Comparison of ENCODE assay signal across 9 mouse cellular contexts in genomic region chr13:55471819-55472131, GRCm38 (mm10). TPM values are rescaled to one million over a fixed set of nuclear protein-coding genes. Genes with fewer than 3 reads are reported as not detected.
DNase-seq lines count a peak whose midpoint lies in the region; ATAC-seq and TF ChIP-seq lines count a peak whose summit lies in the region.
"Had no signal": no experiment of that assay in that cellular context is flagged by ENCODE, and none has a peak within 500 bp of the region (broad histone marks: within the 10 kb centered on the region; RNA-seq: fewer than 3 reads in every experiment).

No protein-coding gene starts in this region.

- no peaks in the 10 kb centered on the region for H3K4me1 ChIP-seq in kidney, adult 2 months (ENCODE audit: control insufficient read depth, insufficient read depth, low read length)
- peaks cover 23% of the 10 kb centered on the region for H3K4me1 ChIP-seq in G1E (ENCODE audit: insufficient read depth, low read depth, low read length)
- peaks cover 97% of the 10 kb centered on the region for H3K4me1 ChIP-seq in hindbrain, embryonic 10.5 days (replicated peaks)
- peaks cover 68% of the 10 kb centered on the region for H3K4me1 ChIP-seq in midbrain, embryonic 11.5 days (ENCODE audit: control insufficient read depth, insufficient read depth, low read length)

- H3K9me3 ChIP-seq in G1E (replicated peaks): peaks cover 8% of the 10 kb centered on the region
- no peaks in the 10 kb centered on the region for H3K9me3 ChIP-seq in hindbrain, embryonic 10.5 days
- H3K9me3 ChIP-seq in midbrain, embryonic 11.5 days (ENCODE audit: control insufficient read depth, low read length): no peaks in the 10 kb centered on the region

- H3K36me3 ChIP-seq in kidney, adult 2 months (ENCODE audit: control insufficient read depth, insufficient read depth, low read length): no peaks in the 10 kb centered on the region
- H3K36me3 ChIP-seq in G1E (replicated peaks): peaks cover 2% of the 10 kb centered on the region
- peaks cover 38% of the 10 kb centered on the region for H3K36me3 ChIP-seq in hindbrain, embryonic 10.5 days
- peaks cover 20% of the 10 kb centered on the region for H3K36me3 ChIP-seq in midbrain, embryonic 11.5 days (ENCODE audit: control insufficient read depth, insufficient read depth, low read length)

- peak overlapping the region; percentile 79 for H3K9ac ChIP-seq in midbrain, embryonic 11.5 days (ENCODE audit: low read length)

- under 1% methylated on average over 31 of the region's 31 CpGs for WGBS in kidney, adult 2 months
- under 1% methylated on average over 31 of the region's 31 CpGs for WGBS in hindbrain, embryonic 10.5 days
- WGBS in midbrain, embryonic 11.5 days: 1% methylated on average over 31 of the region's 31 CpGs

- H3K4me2 ChIP-seq in midbrain, embryonic 11.5 days: peak overlapping the region; percentile 100

- H3K27me3 ChIP-seq in kidney, adult 2 months (replicated peaks; ENCODE audit: control insufficient read depth, insufficient read depth, low read length): no peaks in the 10 kb centered on the region
- peaks cover 72% of the 10 kb centered on the region for H3K27me3 ChIP-seq in G1E (ENCODE audit: insufficient read depth, low read length)
- H3K27me3 ChIP-seq in hindbrain, embryonic 10.5 days (ENCODE audit: insufficient read depth, poor library complexity, severe bottlenecking): peaks cover 17% of the 10 kb centered on the region
- H3K27me3 ChIP-seq in midbrain, embryonic 11.5 days (ENCODE audit: control insufficient read depth, insufficient read depth, low read length): no peaks in the 10 kb centered on the region

- DNase-seq in kidney, adult 2 months: no peak
- DNase-seq in kidney, adult 8-10 months: no peak
- DNase-seq in G1E (ENCODE audit: low spot score): no peak
- no peak for DNase-seq in hindbrain, embryonic 10.5 days (ENCODE audit: low spot score)
- no peak for DNase-seq in midbrain, embryonic 11.5 days (ENCODE audit: low spot score, missing footprints)
- DNase-seq in c-Kit-positive CD71-positive TER-119-positive erythroid progenitor cells, embryonic 14.5 days (ENCODE audit: low spot score): no peak
- no peak for DNase-seq in thymus, postnatal 0 days (ENCODE audit: low spot score)
- DNase-seq in adrenal gland, postnatal 10 days: no peak

- TF ChIP-seq CTCF in kidney, adult 2 months (conservative IDR thresholded peaks at IDR 0.05; ENCODE audit: insufficient read depth, insufficient read length, low read depth, low read length): no peak
- no peak for TF ChIP-seq CTCF in G1E (IDR thresholded peaks at IDR 0.05; ENCODE audit: low read depth, low read length)

- ATAC-seq in G1E (ENCODE audit: extremely low read depth, insufficient number of reproducible peaks, low FRiP score, poor library complexity, severe bottlenecking): no peak
- ATAC-seq in midbrain, embryonic 11.5 days (ENCODE audit: low FRiP score): peak; percentile 47

- H3K4me3 ChIP-seq in kidney, adult 2 months (ENCODE audit: insufficient read depth, low read depth, low read length): peak overlapping the region; percentile 58
- peak overlapping the region; percentile 71 for H3K4me3 ChIP-seq in G1E (ENCODE audit: low read depth, low read length)
- H3K4me3 ChIP-seq in hindbrain, embryonic 10.5 days: peak overlapping the region; percentile 77
- H3K4me3 ChIP-seq in midbrain, embryonic 11.5 days (ENCODE audit: low read depth, low read length): peak overlapping the region; percentile 52

- no peak overlapping the region for H3K27ac ChIP-seq in kidney, adult 2 months (ENCODE audit: insufficient read depth, low read depth, low read length)
- peak overlapping the region; percentile 90 for H3K27ac ChIP-seq in hindbrain, embryonic 10.5 days
- peak overlapping the region; percentile 82 for H3K27ac ChIP-seq in midbrain, embryonic 11.5 days (ENCODE audit: low read depth, low read length)

- TF ChIP-seq POLR2A in kidney, adult 2 months (IDR thresholded peaks at IDR 0.05; ENCODE audit: low read depth, low read length): no peak

RNA-seq across cellular contexts. Expression of gene Prr7, which starts 7.7 kb away (rescaled TPM):
- polyA plus RNA-seq in kidney, adult 2 months (2012; rRNA removed): 0.64 and 0.81 TPM in 2 replicates
- 0.53 TPM in 1 of 2 replicates, not detected in the other for total RNA-seq in G1E (2014; fragmentation: Nextera tagmentation)
- 0.44 and 1.6 TPM in 2 replicates for total RNA-seq in G1E (2017)
- 1.6 and 2.7 TPM in 2 replicates for polyA plus RNA-seq in G1E (2012)
- polyA plus RNA-seq in hindbrain, embryonic 10.5 days (2016; fragmentation: Nextera tagmentation; extraction: Ambion mirVana): 0.69 and 1.0 TPM in 2 replicates
- 2.8 and 3.0 TPM in 2 replicates for polyA plus RNA-seq in midbrain, embryonic 11.5 days (2014; fragmentation: Nextera tagmentation; extraction: Ambion mirVana)
- polyA plus RNA-seq in thymus, postnatal 0 days (2015; fragmentation: Nextera tagmentation; extraction: Ambion mirVana): 0.27 and 0.46 TPM in 2 replicates
- total RNA-seq in adrenal gland, postnatal 10 days (2021): 1 to 10 TPM; 3.7 to 4.2 TPM

RNA-seq across cellular contexts. Expression of gene Dbn1, which starts 16.1 kb away (rescaled TPM):
- 16.9 and 21.0 TPM in 2 replicates for polyA plus RNA-seq in kidney, adult 2 months (2012; rRNA removed)
- total RNA-seq in G1E (2014; fragmentation: Nextera tagmentation) (not detected in 2 replicates), G1E (2017) (0.23 and 0.33 TPM in 2 replicates)
- polyA plus RNA-seq in G1E (2012): 0.25 and 0.30 TPM in 2 replicates
- polyA plus RNA-seq in hindbrain, embryonic 10.5 days (2016; fragmentation: Nextera tagmentation; extraction: Ambion mirVana): 420 and 518 TPM in 2 replicates
- 292 and 294 TPM in 2 replicates for polyA plus RNA-seq in midbrain, embryonic 11.5 days (2014; fragmentation: Nextera tagmentation; extraction: Ambion mirVana)
- 8.4 and 9.3 TPM in 2 replicates for polyA plus RNA-seq in thymus, postnatal 0 days (2015; fragmentation: Nextera tagmentation; extraction: Ambion mirVana)
- 10 to 100 TPM; 32.1 to 41.6 TPM for total RNA-seq in adrenal gland, postnatal 10 days (2021)

RNA-seq across cellular contexts. Expression of gene Grk6, which starts 26.9 kb away (rescaled TPM):
- polyA plus RNA-seq in kidney, adult 2 months (2012; rRNA removed): 23.4 and 27.4 TPM in 2 replicates
- total RNA-seq in G1E (2014; fragmentation: Nextera tagmentation) (23.0 and 27.5 TPM in 2 replicates), G1E (2017) (48.9 and 53.9 TPM in 2 replicates)
- polyA plus RNA-seq in G1E (2012): 42.6 and 46.0 TPM in 2 replicates
- 51.5 and 52.3 TPM in 2 replicates for polyA plus RNA-seq in hindbrain, embryonic 10.5 days (2016; fragmentation: Nextera tagmentation; extraction: Ambion mirVana)
- 42.0 and 52.3 TPM in 2 replicates for polyA plus RNA-seq in midbrain, embryonic 11.5 days (2014; fragmentation: Nextera tagmentation; extraction: Ambion mirVana)
- polyA plus RNA-seq in thymus, postnatal 0 days (2015; fragmentation: Nextera tagmentation; extraction: Ambion mirVana): 76.9 and 87.8 TPM in 2 replicates
- total RNA-seq in adrenal gland, postnatal 10 days (2021): 10 to 100 TPM; 40.2 to 47.0 TPM

RNA-seq across cellular contexts. Expression of gene Pdlim7, which starts 41.7 kb away (rescaled TPM):
- polyA plus RNA-seq in kidney, adult 2 months (2012; rRNA removed): 22.8 and 23.5 TPM in 2 replicates
- total RNA-seq in G1E (2014; fragmentation: Nextera tagmentation) (19.9 and 20.0 TPM in 2 replicates), G1E (2017) (8.5 and 13.5 TPM in 2 replicates)
- 52.5 and 61.7 TPM in 2 replicates for polyA plus RNA-seq in G1E (2012)
- polyA plus RNA-seq in hindbrain, embryonic 10.5 days (2016; fragmentation: Nextera tagmentation; extraction: Ambion mirVana): 194 and 221 TPM in 2 replicates
- 129 and 140 TPM in 2 replicates for polyA plus RNA-seq in midbrain, embryonic 11.5 days (2014; fragmentation: Nextera tagmentation; extraction: Ambion mirVana)
- polyA plus RNA-seq in thymus, postnatal 0 days (2015; fragmentation: Nextera tagmentation; extraction: Ambion mirVana): 37.5 and 39.4 TPM in 2 replicates
- 10 to 100 TPM; 31.6 to 39.4 TPM for total RNA-seq in adrenal gland, postnatal 10 days (2021)

RNA-seq across cellular contexts. Expression of gene F12, which starts 45.2 kb away (rescaled TPM):
- 0.03 and 0.07 TPM in 2 replicates for polyA plus RNA-seq in kidney, adult 2 months (2012; rRNA removed)
- not detected in 2 replicates for total RNA-seq in G1E (2014; fragmentation: Nextera tagmentation)
- 0.05 TPM in 1 of 2 replicates, not detected in the other for total RNA-seq in G1E (2017)
- not detected in 2 replicates for polyA plus RNA-seq in G1E (2012)
- 0.07 and 0.25 TPM in 2 replicates for polyA plus RNA-seq in hindbrain, embryonic 10.5 days (2016; fragmentation: Nextera tagmentation; extraction: Ambion mirVana)
- polyA plus RNA-seq in midbrain, embryonic 11.5 days (2014; fragmentation: Nextera tagmentation; extraction: Ambion mirVana): 0.14 TPM in 1 of 2 replicates, not detected in the other
- 0.12 TPM in 1 of 2 replicates, not detected in the other for polyA plus RNA-seq in thymus, postnatal 0 days (2015; fragmentation: Nextera tagmentation; extraction: Ambion mirVana)
- total RNA-seq in adrenal gland, postnatal 10 days (2021): 100 to 1,000 TPM in 1 of 2 experiments, 10 to 100 TPM in 1; 39.7 to 101 TPM
- total RNA-seq: heart, postnatal 36 days had no signal

Comparison
In these comparisons a context has a peak if more than half of its experiments do, and no peak if none do; other contexts are left out.
1. RNA of gene Dbn1, which starts 16.1 kb away (polyA plus RNA-seq): 420 to 518 TPM in hindbrain, embryonic 10.5 days and 292 to 294 TPM in midbrain, embryonic 11.5 days; 16.9 to 21.0 TPM in kidney, adult 2 months, 8.4 to 9.3 TPM in thymus, postnatal 0 days and 0.25 to 0.30 TPM in G1E; every median in the first group is over 10 times any median in the second.
2. Peak in every context shown above with its lines, with median percentiles within 50 percentile points of each other: H3K4me3 ChIP-seq.